Mouse (Mus musculus): Measurements from ENCODE around the gene Nacad. TPM values are rescaled to one million over a fixed set of nuclear protein-coding genes. Genes with fewer than 3 reads are reported as not detected.
A peak's percentile ranks its signal among the peaks of the same experiment; 100 is the strongest.

The Nacad gene
- polyA plus RNA-seq, 1 experiment: not detected

- Histone ChIP-seq H3K4me1 (ENCODE audit: control insufficient read depth, insufficient read depth, insufficient read length, low read length) (no peaks in the 10 kb centered on the region), H3K4me3 (ENCODE audit: insufficient read depth, low read depth, low read length) (no peak overlapping the region), H3K27ac (replicated peaks; ENCODE audit: low read depth, low read length) (no peak overlapping the region)
Measured at GRCm38 (mm10) chr11:6576151-6576550, 29.7 kb downstream of the Nacad start.

- Histone ChIP-seq H3K27ac (replicated peaks; ENCODE audit: low read depth, low read length) (no peak overlapping the region), H3K4me3 (ENCODE audit: insufficient read depth, low read depth, low read length) (no peak overlapping the region), H3K4me1 (ENCODE audit: control insufficient read depth, insufficient read depth, insufficient read length, low read length) (peaks cover 7% of the 10 kb centered on the region)
Measured at GRCm38 (mm10) chr11:6569410-6569777, 36.5 kb downstream of the Nacad start.

- no peak overlapping the region for H3K27ac ChIP-seq (replicated peaks; ENCODE audit: low read depth, low read length)
- H3K4me3 ChIP-seq (ENCODE audit: insufficient read depth, low read depth, low read length): no peak overlapping the region
Measured at GRCm38 (mm10) chr11:6568584-6569409, 37.1 kb downstream of the Nacad start.

GRCm38 (mm10) chr11:6567951-6568350 lies 37.9 kb downstream of the Nacad start:
- no peak overlapping the region for H3K27ac ChIP-seq (replicated peaks; ENCODE audit: low read depth, low read length)
- no peak overlapping the region for H3K4me3 ChIP-seq (ENCODE audit: insufficient read depth, low read depth, low read length)
- peaks cover 11% of the 10 kb centered on the region for H3K4me1 ChIP-seq (ENCODE audit: control insufficient read depth, insufficient read depth, insufficient read length, low read length)

More at GRCm38 (mm10) chr11:6568584-6569409, 37.1 kb downstream of the Nacad start:
- H3K4me1 ChIP-seq (ENCODE audit: control insufficient read depth, insufficient read depth, insufficient read length, low read length): peaks cover 7% of the 10 kb centered on the region

GRCm38 (mm10) chr11:6566496-6566895 lies 39.4 kb downstream of the Nacad start:
- Histone ChIP-seq H3K4me3 (ENCODE audit: insufficient read depth, low read depth, low read length) (no peak overlapping the region), H3K27ac (replicated peaks; ENCODE audit: low read depth, low read length) (no peak overlapping the region), H3K4me1 (ENCODE audit: control insufficient read depth, insufficient read depth, insufficient read length, low read length) (peaks cover 18% of the 10 kb centered on the region)

GRCm38 (mm10) chr11:6563201-6563600 lies 42.7 kb downstream of the Nacad start:
- Histone ChIP-seq H3K27ac (replicated peaks; ENCODE audit: low read depth, low read length) (no peak overlapping the region), H3K4me3 (ENCODE audit: insufficient read depth, low read depth, low read length) (no peak overlapping the region), H3K4me1 (ENCODE audit: control insufficient read depth, insufficient read depth, insufficient read length, low read length) (peaks cover 28% of the 10 kb centered on the region)

GRCm38 (mm10) chr11:6562359-6562758 lies 43.5 kb downstream of the Nacad start:
- peaks cover 28% of the 10 kb centered on the region for H3K4me1 ChIP-seq (ENCODE audit: control insufficient read depth, insufficient read depth, insufficient read length, low read length)
- peak overlapping the region; percentile 29; the same call in 1 of the 2 replicates for H3K4me3 ChIP-seq (ENCODE audit: insufficient read depth, low read depth, low read length)
- no peak overlapping the region for H3K27ac ChIP-seq (replicated peaks; ENCODE audit: low read depth, low read length)

- Histone ChIP-seq H3K4me3 (ENCODE audit: insufficient read depth, low read depth, low read length) (peak overlapping the region; percentile 29), H3K27ac (replicated peaks; ENCODE audit: low read depth, low read length) (peak overlapping the region; percentile 32), H3K4me1 (ENCODE audit: control insufficient read depth, insufficient read depth, insufficient read length, low read length) (peaks cover 25% of the 10 kb centered on the region)
Measured at GRCm38 (mm10) chr11:6561474-6561873, 44.4 kb downstream of the Nacad start.

- Histone ChIP-seq H3K4me3 (ENCODE audit: insufficient read depth, low read depth, low read length) (peak overlapping the region; percentile 29), H3K4me1 (ENCODE audit: control insufficient read depth, insufficient read depth, insufficient read length, low read length) (peaks cover 23% of the 10 kb centered on the region), H3K27ac (replicated peaks; ENCODE audit: low read depth, low read length) (peak overlapping the region; percentile 32)
Measured at GRCm38 (mm10) chr11:6560655-6561360, 45.0 kb downstream of the Nacad start.

GRCm38 (mm10) chr11:6559996-6560395 lies 45.9 kb downstream of the Nacad start:
- H3K27ac ChIP-seq (replicated peaks; ENCODE audit: low read depth, low read length): no peak overlapping the region
- H3K4me3 ChIP-seq (ENCODE audit: insufficient read depth, low read depth, low read length): no peak overlapping the region
- peaks cover 25% of the 10 kb centered on the region for H3K4me1 ChIP-seq (ENCODE audit: control insufficient read depth, insufficient read depth, insufficient read length, low read length)

- Histone ChIP-seq H3K4me1 (ENCODE audit: control insufficient read depth, insufficient read depth, insufficient read length, low read length) (peaks cover 25% of the 10 kb centered on the region), H3K27ac (replicated peaks; ENCODE audit: low read depth, low read length) (no peak overlapping the region), H3K4me3 (ENCODE audit: insufficient read depth, low read depth, low read length) (no peak overlapping the region)
Measured at GRCm38 (mm10) chr11:6558234-6558633, 47.6 kb downstream of the Nacad start.

- no peak overlapping the region for H3K4me3 ChIP-seq (ENCODE audit: insufficient read depth, low read depth, low read length)
- no peak overlapping the region for H3K27ac ChIP-seq (replicated peaks; ENCODE audit: low read depth, low read length)
- peaks cover 8% of the 10 kb centered on the region; the same call in 1 of the 2 replicates for H3K4me1 ChIP-seq (ENCODE audit: control insufficient read depth, insufficient read depth, insufficient read length, low read length)
Measured at GRCm38 (mm10) chr11:6550201-6550600, 55.7 kb downstream of the Nacad start.

GRCm38 (mm10) chr11:6549770-6550169 lies 56.1 kb downstream of the Nacad start:
- H3K4me1 ChIP-seq (ENCODE audit: control insufficient read depth, insufficient read depth, insufficient read length, low read length): peaks cover 6% of the 10 kb centered on the region; the same call in 1 of the 2 replicates
- H3K4me3 ChIP-seq (ENCODE audit: insufficient read depth, low read depth, low read length): no peak overlapping the region
- H3K27ac ChIP-seq (replicated peaks; ENCODE audit: low read depth, low read length): no peak overlapping the region
